Mouse (Mus musculus) C2C12 (cell line): ENCODE data around the gene Tssk4.

Experiments used
- CTCF ChIP-seq: IDR thresholded peaks from one replicate; pipeline ENCODE4 v1.5.1; 2011; ENCODE audit not compliant: control insufficient read depth, insufficient read depth, insufficient read length
- FOSL1 ChIP-seq: IDR thresholded peaks from one replicate; pipeline ENCODE4 v1.8.0; 2011; ENCODE audit warnings: mild to moderate bottlenecking, low read length; ENCODE audit not compliant: poor library complexity, insufficient read depth, severe bottlenecking

DNA sequence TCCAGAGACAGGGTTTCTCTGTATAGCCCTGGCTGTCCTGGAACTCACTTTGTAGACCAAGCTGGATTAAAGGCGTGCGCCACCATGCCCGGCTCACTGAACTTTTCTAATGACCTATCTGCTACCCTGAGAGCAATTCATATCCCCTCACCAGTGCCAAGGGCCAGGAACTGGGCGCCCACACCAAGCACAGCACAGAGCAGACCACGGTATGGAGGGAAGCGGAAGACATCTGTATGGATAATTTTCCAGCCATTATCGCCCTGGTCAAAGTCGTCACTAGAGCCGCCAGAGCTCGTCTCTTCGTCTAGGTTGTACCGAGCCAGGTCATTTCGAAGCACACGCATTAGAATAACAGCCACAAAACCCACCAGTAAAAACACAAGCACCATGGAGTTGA is 9.2 kb upstream of the Tssk4 start:
- no peak for TF ChIP-seq FOSL1
- no peak for TF ChIP-seq CTCF
